Mouse (Mus musculus) megakaryocyte, embryonic 14.5 days (primary cell): ENCODE measurements around the gene Rab3il1. TPM values are rescaled to one million over a fixed set of nuclear protein-coding genes. Genes with fewer than 3 reads are reported as not detected.
A peak's percentile ranks its signal among the peaks of the same experiment; 100 is the strongest.

Source experiments
- H3K27me3 ChIP-seq: replicated peaks from 2 replicates; pipeline ENCODE3; 2012; ENCODE audit warnings: inconsistent platforms
- H3K36me3 ChIP-seq: replicated peaks from 2 replicates; pipeline ENCODE3; 2012; ENCODE audit warnings: low read length, inconsistent platforms, mixed read lengths
- H3K4me1 ChIP-seq: 2 replicates; pipeline ENCODE4 v1.6.1; 2012; ENCODE audit warnings: inconsistent platforms
- H3K4me3 ChIP-seq: replicated peaks from 2 replicates; pipeline ENCODE3; 2012; ENCODE audit warnings: moderate library complexity, mild to moderate bottlenecking, inconsistent platforms
- H3K9me3 ChIP-seq: 2 replicates; pipeline ENCODE4 v1.6.1; 2012; ENCODE audit warnings: inconsistent platforms
- FLI1 ChIP-seq: IDR thresholded peaks from 2 replicates; pipeline ENCODE4 v1.6.1; 2012; ENCODE audit warnings: low read length, inconsistent platforms, mixed read lengths
- GATA1 ChIP-seq: IDR thresholded peaks from 3 replicates; pipeline ENCODE4 v1.6.1; 2012; ENCODE audit warnings: mixed read lengths, low read length, inconsistent platforms, borderline replicate concordance
- polyA plus RNA-seq: library from polyadenylated mRNA; stranded (reverse); fragments of >175 nt; gene quantifications from 2 replicates; pipeline ENCODE4 v1.2.3, GENCODE M21; 2012; ENCODE audit warnings: low replicate concordance; ENCODE audit not compliant: insufficient read depth

Rab3il1 gene
- polyA plus RNA-seq, 1 experiment: 8.8 TPM

- no peaks in the 10 kb centered on the region for H3K9me3 ChIP-seq
- peaks cover 63% of the 10 kb centered on the region for H3K27me3 ChIP-seq
- TF ChIP-seq FLI1 (no peak), GATA1 (no peak)
- peaks cover 68% of the 10 kb centered on the region for H3K4me1 ChIP-seq
- peak overlapping the region; percentile 95 for H3K4me3 ChIP-seq
- H3K36me3 ChIP-seq: peaks cover 30% of the 10 kb centered on the region
These were observed 39.5 kb downstream of the Rab3il1 start for GRCm38 (mm10) chr19:10040866-10041387.

- Histone ChIP-seq H3K9me3 (no peaks in the 10 kb centered on the region), H3K4me1 (peaks cover 68% of the 10 kb centered on the region), H3K4me3 (peak within 1 kb of the TSS; percentile 95), H3K27me3 (peaks cover 56% of the 10 kb centered on the region), H3K36me3 (peaks cover 30% of the 10 kb centered on the region)
- TF ChIP-seq FLI1: no peak
- no peak for TF ChIP-seq GATA1
These were observed 40.1 kb downstream of the Rab3il1 start, which contains the start of gene Fads3 for GRCm38 (mm10) chr19:10041388-10042148. Gene Fads3, plus strand, starts transcription at chr19:10041569.

GRCm38 (mm10) chr19:10042232-10042631 is 40.8 kb downstream of the Rab3il1 start:
- H3K4me3 ChIP-seq: peak overlapping the region; percentile 95
- H3K27me3 ChIP-seq: peaks cover 55% of the 10 kb centered on the region
- H3K4me1 ChIP-seq: peaks cover 74% of the 10 kb centered on the region
- peaks cover 30% of the 10 kb centered on the region for H3K36me3 ChIP-seq
- no peak for TF ChIP-seq GATA1
- TF ChIP-seq FLI1: no peak
- H3K9me3 ChIP-seq: no peaks in the 10 kb centered on the region

GRCm38 (mm10) chr19:10042816-10043215 is 41.3 kb downstream of the Rab3il1 start:
- peaks cover 30% of the 10 kb centered on the region for H3K36me3 ChIP-seq
- peaks cover 77% of the 10 kb centered on the region for H3K4me1 ChIP-seq
- TF ChIP-seq GATA1: no peak
- no peak for TF ChIP-seq FLI1
- no peaks in the 10 kb centered on the region for H3K9me3 ChIP-seq
- peak overlapping the region; percentile 95 for H3K4me3 ChIP-seq
- H3K27me3 ChIP-seq: peaks cover 51% of the 10 kb centered on the region

GRCm38 (mm10) chr19:10043643-10044042 is 42.2 kb downstream of the Rab3il1 start:
- Histone ChIP-seq H3K4me1 (peaks cover 85% of the 10 kb centered on the region), H3K4me3 (peak overlapping the region; percentile 95)
- TF ChIP-seq GATA1: no peak
- TF ChIP-seq FLI1: no peak

GRCm38 (mm10) chr19:10045707-10046106 is 44.2 kb downstream of the Rab3il1 start:
- H3K4me1 ChIP-seq: peaks cover 100% of the 10 kb centered on the region
- TF ChIP-seq GATA1: no peak
- no peak for TF ChIP-seq FLI1
- H3K36me3 ChIP-seq: peaks cover 44% of the 10 kb centered on the region
- no peak overlapping the region for H3K4me3 ChIP-seq
- peaks cover 34% of the 10 kb centered on the region for H3K27me3 ChIP-seq
- H3K9me3 ChIP-seq: no peaks in the 10 kb centered on the region

More at GRCm38 (mm10) chr19:10043643-10044042, 42.2 kb downstream of the Rab3il1 start:
- no peaks in the 10 kb centered on the region for H3K9me3 ChIP-seq
- H3K36me3 ChIP-seq: peaks cover 33% of the 10 kb centered on the region
- H3K27me3 ChIP-seq: peaks cover 48% of the 10 kb centered on the region

- Histone ChIP-seq H3K4me3 (peak overlapping the region; percentile 76), H3K4me1 (peaks cover 100% of the 10 kb centered on the region), H3K27me3 (peaks cover 27% of the 10 kb centered on the region), H3K36me3 (peaks cover 49% of the 10 kb centered on the region), H3K9me3 (no peaks in the 10 kb centered on the region)
- TF ChIP-seq GATA1: no peak
- TF ChIP-seq FLI1: no peak
These were observed 44.9 kb downstream of the Rab3il1 start for GRCm38 (mm10) chr19:10046346-10046745.

GRCm38 (mm10) chr19:10046983-10047382 is 45.5 kb downstream of the Rab3il1 start:
- no peak for TF ChIP-seq FLI1
- no peak for TF ChIP-seq GATA1
- Histone ChIP-seq H3K4me1 (peaks cover 100% of the 10 kb centered on the region), H3K9me3 (no peaks in the 10 kb centered on the region), H3K27me3 (peaks cover 21% of the 10 kb centered on the region), H3K4me3 (peak overlapping the region; percentile 76), H3K36me3 (peaks cover 52% of the 10 kb centered on the region)

- peak overlapping the region; percentile 7 for H3K4me3 ChIP-seq
- peaks cover 100% of the 10 kb centered on the region for H3K4me1 ChIP-seq
- no peaks in the 10 kb centered on the region for H3K9me3 ChIP-seq
- peaks cover 3% of the 10 kb centered on the region for H3K27me3 ChIP-seq
- no peak for TF ChIP-seq GATA1
- no peak for TF ChIP-seq FLI1
- H3K36me3 ChIP-seq: peaks cover 60% of the 10 kb centered on the region
These were observed 48.1 kb downstream of the Rab3il1 start for GRCm38 (mm10) chr19:10049533-10049932.

- peaks cover 60% of the 10 kb centered on the region for H3K36me3 ChIP-seq
- H3K4me3 ChIP-seq: no peak overlapping the region
- no peaks in the 10 kb centered on the region for H3K9me3 ChIP-seq
- peaks cover 100% of the 10 kb centered on the region for H3K4me1 ChIP-seq
- no peaks in the 10 kb centered on the region for H3K27me3 ChIP-seq
- TF ChIP-seq FLI1 (no peak), GATA1 (no peak)
These were observed 49.0 kb downstream of the Rab3il1 start for GRCm38 (mm10) chr19:10050438-10050837.
